Mouse (Mus musculus) gonadal fat pad, adult 2 months (tissue): Measurements from ENCODE around the gene Prn. TPM values are rescaled to one million over a fixed set of nuclear protein-coding genes. Genes with fewer than 3 reads are reported as not detected.

Experiments used
- DNase-seq: peaks from one replicate; pipeline ENCODE4 v3.0.0-alpha.2; 2012; ENCODE audit warnings: low read depth
- polyA plus RNA-seq: library from polyadenylated mRNA; depleted of rRNA; stranded (reverse); fragments of >200 nt; gene quantifications from 2 replicates; pipeline ENCODE4 v1.2.3, GENCODE M21; 2012

Prn gene
- polyA plus RNA-seq, 1 experiment: not detected

DNA sequence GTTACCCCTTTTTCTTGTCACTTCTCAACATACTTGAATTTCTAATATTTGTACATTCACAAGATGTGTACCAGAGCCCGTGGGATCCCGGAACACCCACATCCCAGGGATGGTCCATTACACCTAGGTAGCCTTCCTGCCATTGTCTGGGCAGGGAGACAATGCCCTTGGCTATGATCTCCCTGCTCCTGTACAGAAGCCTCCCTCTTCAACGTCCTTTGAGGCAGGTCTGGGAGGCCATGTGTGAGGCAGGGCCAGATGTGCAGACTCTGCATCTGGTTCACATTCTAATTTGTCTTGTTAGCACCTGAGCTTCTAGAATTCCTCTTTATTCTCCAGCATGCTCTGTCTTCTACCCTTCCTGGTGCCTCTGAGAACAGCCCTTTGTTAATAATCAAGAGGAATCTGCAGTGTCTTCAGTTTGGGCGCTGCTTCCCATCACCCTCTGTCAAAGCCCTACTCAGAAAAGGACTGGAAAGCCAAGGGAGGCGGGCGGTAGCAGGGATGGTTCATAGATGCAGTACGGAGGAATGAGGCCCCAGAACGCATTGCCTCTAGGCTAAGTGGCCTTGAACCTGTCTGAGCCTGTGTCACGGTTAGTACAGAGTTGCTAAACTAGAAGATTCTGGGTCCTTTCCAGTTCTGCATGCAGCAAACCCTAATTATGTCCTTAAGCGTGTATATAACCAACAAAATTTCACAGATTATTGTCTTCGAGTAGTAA, 39.3 kb downstream of the Prn start:
- no peak for DNase-seq

DNA sequence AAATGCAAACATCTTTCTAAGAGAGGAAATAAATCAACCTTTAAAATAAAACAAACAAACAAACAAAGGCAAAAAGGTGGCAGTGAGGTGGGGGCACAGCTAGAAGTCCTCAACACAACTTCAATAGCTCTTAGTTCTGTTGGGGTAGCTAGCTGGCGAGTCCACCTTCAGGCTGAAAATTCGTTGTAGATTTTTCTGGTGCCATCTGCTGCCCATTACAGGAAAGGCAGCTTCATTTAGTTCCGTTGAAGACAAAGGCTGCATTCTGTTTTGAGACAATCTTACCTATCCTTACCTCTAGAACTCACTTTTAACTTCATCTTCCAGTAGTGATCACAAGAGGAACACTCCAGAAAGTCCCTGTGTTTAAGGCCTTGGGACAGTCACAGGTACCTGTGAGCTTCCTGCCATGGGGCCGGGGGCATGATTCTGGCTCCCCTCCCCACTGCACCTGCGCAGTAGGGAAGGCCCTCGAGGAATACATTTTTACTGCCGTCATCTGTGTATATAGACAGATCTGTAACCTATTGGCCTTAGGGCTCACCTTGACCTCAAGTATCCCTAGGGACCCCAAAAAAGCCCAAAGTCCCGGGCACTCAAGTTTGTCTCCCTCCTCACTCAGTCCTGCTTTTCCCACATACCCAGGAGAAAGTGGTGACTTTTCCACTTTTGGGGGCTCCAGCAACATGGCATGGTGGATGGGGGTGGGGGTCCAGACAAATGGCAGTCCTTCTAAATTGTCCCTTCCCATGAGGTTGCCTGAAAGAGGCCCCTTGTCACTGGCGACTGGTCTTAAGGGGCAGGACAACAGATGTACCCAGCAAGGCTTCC, 40.2 kb downstream of the Prn start:
- DNase-seq: no peak

GRCm38 (mm10) chr2:131950598-131951095, 40.9 kb downstream of the Prn start, which contains the start of gene Prnd:
Prnd (plus strand) TSS chr2:131950861.
- DNase-seq: no peak

DNA sequence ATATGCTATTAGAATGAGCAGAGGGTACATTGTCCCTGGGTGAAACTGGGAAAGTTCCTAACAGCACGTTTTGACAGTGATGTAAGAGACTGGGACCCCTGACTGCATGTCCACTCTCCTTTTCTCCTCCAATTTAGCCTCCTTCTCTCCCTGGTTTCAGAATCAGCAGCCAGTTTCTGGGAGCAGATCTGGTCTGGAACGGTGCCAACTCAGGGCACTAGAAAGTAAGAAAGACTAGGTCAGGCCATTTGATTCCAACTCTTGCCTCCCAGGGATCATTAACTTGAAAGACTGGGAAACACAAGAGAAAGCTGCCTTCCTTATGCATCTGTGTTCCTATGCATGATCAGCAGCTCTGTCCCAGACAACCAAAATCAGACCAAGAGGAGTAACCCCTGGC, 42.7 kb downstream of the Prn start:
- no peak for DNase-seq

DNA sequence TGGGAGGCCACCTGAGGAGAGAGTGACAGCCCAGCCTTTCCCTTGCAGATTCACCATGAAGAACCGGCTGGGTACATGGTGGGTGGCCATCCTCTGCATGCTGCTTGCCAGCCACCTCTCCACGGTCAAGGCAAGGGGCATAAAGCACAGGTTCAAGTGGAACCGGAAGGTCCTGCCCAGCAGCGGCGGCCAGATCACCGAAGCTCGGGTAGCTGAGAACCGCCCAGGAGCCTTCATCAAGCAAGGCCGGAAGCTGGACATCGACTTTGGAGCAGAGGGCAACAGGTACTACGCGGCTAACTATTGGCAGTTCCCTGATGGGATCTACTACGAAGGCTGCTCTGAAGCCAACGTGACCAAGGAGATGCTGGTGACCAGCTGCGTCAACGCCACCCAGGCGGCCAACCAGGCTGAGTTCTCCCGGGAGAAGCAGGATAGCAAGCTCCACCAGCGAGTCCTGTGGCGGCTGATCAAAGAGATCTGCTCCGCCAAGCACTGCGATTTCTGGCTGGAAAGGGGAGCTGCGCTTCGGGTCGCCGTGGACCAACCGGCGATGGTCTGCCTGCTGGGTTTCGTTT, 43.3 kb downstream of the Prn start:
- no peak for DNase-seq

- no peak for DNase-seq
Measured at GRCm38 (mm10) chr2:131953711-131954110, 44.0 kb downstream of the Prn start.

GRCm38 (mm10) chr2:131954835-131955234, 45.1 kb downstream of the Prn start:
- no peak for DNase-seq

- no peak for DNase-seq
Measured at GRCm38 (mm10) chr2:131955264-131955663, 45.5 kb downstream of the Prn start.

- no peak for DNase-seq
Measured at GRCm38 (mm10) chr2:131956336-131957256, 46.8 kb downstream of the Prn start.

DNA sequence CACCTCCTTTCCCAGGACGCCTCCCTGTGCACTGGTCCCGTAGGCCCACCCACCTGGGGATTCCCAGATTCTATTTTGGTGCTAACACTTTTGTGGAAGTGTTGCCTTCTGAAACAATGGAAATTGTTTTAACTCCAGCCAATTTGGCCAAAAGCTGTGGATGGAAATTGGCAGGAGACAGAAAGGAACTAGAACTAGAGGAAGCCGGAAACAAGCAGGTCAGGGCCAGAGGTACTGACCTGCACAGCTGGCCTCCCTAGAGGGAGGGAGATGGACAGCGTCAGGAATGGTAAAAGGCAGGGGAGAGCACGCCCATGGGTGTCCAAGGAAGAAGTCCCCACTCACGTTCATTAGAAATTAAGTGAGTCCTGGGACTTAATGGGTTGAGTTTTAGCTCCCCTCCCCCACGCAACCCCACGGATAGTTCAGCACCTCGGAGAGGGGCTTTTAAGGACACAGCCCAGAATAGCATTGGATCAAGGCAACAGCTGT, 48.0 kb downstream of the Prn start:
- DNase-seq: no peak

DNA sequence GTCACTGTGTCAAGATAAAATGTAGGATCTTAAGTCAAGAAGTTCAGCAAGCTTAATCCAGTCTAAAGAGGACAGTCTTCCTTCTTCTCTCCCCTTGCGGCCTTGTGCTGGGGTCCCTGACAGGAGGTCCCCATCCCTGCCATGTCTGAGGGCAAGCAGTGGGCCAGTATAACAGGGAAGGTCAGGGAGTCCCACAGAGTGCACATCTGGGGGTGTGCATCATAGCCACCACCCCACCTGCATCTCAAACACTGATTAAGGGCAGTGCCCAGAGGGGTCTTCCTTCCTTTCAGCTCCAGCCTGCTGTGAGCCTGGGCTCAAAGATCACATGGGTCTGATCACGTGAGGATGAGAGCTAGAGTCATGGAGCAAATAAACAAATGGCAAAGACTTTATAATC, 51.9 kb downstream of the Prn start:
- DNase-seq: no peak

- no peak for DNase-seq
Measured at GRCm38 (mm10) chr2:131970597-131970996, 60.8 kb downstream of the Prn start.

- no peak for DNase-seq
Measured at GRCm38 (mm10) chr2:131971098-131971497, 61.3 kb downstream of the Prn start.

DNA sequence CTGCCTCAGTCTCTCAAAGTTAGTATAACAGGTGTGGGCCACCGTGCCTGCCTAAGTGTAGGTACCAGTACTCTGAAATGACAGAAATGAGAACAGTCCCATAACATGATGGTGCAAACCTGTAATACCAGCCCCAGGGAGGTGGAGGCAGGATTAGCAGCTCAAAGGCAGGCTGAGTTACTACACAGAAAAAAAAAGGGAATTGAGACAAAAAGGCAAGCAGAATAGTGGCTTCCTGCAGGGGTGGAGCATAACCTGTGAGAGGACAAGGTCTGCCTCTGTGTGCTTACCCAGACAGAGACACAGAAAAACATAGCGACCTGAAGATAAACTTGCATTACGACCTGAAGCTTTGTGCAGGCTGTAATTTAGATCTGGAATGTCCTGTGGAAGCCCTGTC, 66.9 kb downstream of the Prn start:
- DNase-seq: no peak

- DNase-seq: no peak
Measured at GRCm38 (mm10) chr2:131980866-131981265, 71.1 kb downstream of the Prn start.

GRCm38 (mm10) chr2:131982546-131983196, 72.9 kb downstream of the Prn start:
- DNase-seq: no peak

DNA sequence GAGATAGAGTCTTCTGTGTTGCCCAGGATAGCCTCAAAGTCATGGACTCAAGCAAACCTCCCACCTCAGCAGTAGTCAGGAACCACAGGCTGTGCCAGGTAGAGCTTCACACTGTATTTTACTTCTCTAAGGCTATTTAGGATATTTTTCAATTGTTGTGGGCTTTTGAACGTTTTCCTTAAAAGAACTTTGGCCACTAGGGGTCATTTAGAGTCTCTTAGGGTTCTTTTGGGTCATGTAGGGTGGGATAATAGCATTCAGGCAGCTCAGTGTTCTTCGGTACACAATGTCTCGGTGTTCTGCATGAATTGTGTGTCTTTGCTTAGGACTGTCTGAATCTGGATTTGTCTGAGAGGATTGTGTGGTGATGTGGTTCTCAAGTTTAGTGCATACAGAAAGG, 78.2 kb downstream of the Prn start:
- no peak for DNase-seq

- no peak for DNase-seq
Measured at GRCm38 (mm10) chr2:131988550-131988949, 78.8 kb downstream of the Prn start.

DNA sequence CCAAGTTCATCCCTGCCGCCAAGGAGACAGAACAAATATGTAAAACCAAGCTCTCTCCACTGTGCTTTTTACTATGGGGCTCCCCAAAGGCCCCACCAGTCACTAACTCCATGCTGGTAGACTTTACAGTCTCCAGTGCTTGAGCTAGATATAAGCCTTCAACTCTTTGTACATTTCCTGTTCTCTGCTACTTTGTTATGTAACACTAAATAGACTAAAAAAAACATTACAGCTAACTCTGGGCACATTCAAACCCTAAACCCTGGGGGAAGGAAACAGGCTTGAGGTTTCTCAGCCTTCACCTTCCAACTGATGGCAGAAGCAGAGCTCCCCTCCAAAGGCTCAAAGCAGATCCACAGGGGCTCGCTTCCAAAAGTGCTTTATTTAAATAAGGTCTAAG, 82.7 kb downstream of the Prn start:
- no peak for DNase-seq

GRCm38 (mm10) chr2:131993151-131993550, 83.4 kb downstream of the Prn start:
- no peak for DNase-seq

DNA sequence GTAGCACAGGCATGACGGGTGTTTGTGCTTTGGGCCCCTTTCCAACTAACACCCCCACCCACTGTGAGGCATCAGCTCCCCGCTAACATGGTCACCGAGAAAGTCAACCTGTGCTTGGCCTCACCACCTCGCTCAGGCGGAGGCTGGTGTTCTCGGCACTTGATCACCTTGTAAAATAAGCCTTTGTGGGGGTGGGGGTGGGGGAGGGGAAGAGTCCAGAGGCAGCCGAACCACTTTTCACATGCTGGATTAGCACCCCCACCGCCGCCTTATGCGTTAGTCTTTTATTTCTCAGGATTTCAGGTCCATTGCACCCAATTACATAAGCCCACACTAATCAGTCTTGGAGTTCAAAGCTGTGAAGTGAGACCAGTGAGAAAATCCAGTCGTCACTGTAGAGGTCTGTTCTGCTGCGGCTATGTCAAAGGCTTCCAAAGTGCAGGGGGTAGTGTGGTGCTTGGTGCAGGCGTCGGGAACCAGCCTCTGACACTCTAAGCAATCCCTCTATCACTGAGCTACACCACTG, 83.9 kb downstream of the Prn start:
- DNase-seq: no peak
